Mouse (Mus musculus) cortical plate, adult 2 months (tissue): ENCODE results near the gene Rtel1.

Experiments used
- CTCF ChIP-seq: fragments of 200-500 bp; IDR thresholded peaks from 2 replicates; pipeline ENCODE4 v1.5.1; 2011; ENCODE audit warnings: mild to moderate bottlenecking, control low read depth, low read length; ENCODE audit not compliant: insufficient read depth; ENCODE audit errors: extremely low read depth
- POLR2A ChIP-seq: fragments of 200-500 bp; IDR thresholded peaks from 2 replicates; pipeline ENCODE4 v1.6.1; 2011; ENCODE audit warnings: mild to moderate bottlenecking, low read length, control low read depth; ENCODE audit not compliant: insufficient read depth; ENCODE audit errors: extremely low read depth

GRCm38 (mm10) chr2:181391022-181391421, 71.5 kb downstream of the Rtel1 start:
- no peak for TF ChIP-seq POLR2A
- TF ChIP-seq CTCF = no peak
